Mouse (Mus musculus) E14TG2a.4 (cell line): ENCODE data around the gene P2rx7.
"Not testable (repeated sequence)": the region's sequence is repeated elsewhere in the genome, so short reads cannot be mapped to it uniquely, and the experiment has no call there.

Experiments used
- CTCF ChIP-seq: conservative IDR thresholded peaks from 2 replicates; pipeline ENCODE4 v1.5.1; 2014; ENCODE audit warnings: low read length
- POU5F1 ChIP-seq: IDR thresholded peaks from 2 replicates; pipeline ENCODE4 v1.6.1; 2014; ENCODE audit warnings: low read length, borderline replicate concordance

GRCm38 (mm10) chr5:122671641-122672040 is 27.9 kb downstream of the P2rx7 start:
- not testable (repeated sequence) for TF ChIP-seq CTCF, POU5F1
